15 mouse cellular contexts compared by ENCODE assay signal in the genomic region with DNA sequence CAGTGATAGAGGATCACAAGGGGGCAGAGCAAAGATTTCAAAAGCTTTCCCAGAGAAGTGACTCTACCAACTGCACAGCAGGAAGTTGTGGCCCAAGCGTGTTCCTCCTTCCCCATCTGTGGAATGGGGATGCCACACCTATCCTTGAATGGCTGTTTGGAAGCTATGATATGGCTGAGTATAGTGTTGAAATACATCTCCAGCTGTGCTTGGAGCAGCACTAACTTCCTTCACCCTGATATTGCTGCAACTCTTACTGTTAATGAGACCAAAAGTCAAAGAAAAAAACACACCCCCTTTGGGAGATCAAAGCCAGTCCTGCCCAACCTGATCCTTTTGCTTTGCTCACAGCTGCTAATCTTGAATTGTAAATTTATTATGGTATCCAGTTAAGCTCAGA.
"Had no signal": no experiment of that assay in that cellular context is flagged by ENCODE, and none has a peak within 500 bp of the region (broad histone marks: within the 10 kb centered on the region; RNA-seq: fewer than 3 reads in every experiment).

No protein-coding gene starts in this region.

- H3K4me3 ChIP-seq: layer of hippocampus, adult 2 months; liver, embryonic 15.5 days; megakaryocyte, embryonic 14.5 days; midbrain, embryonic 15.5 days; neural tube, embryonic 13.5 days had no signal

- H3K36me3 ChIP-seq: liver, embryonic 15.5 days; midbrain, embryonic 15.5 days; neural tube, embryonic 13.5 days had no signal

- ATAC-seq: hindbrain, postnatal 0 days; midbrain, embryonic 15.5 days had no signal

- H3K4me1 ChIP-seq: midbrain, embryonic 15.5 days had no signal

- H3K9ac ChIP-seq: liver, embryonic 15.5 days; lung, embryonic 14.5 days; midbrain, embryonic 15.5 days; neural tube, embryonic 13.5 days had no signal

- H3K9me3 ChIP-seq: liver, embryonic 15.5 days; megakaryocyte, embryonic 14.5 days; midbrain, embryonic 15.5 days; neural tube, embryonic 13.5 days had no signal

- H3K27me3 ChIP-seq: liver, embryonic 15.5 days; megakaryocyte, embryonic 14.5 days; midbrain, embryonic 15.5 days; neural tube, embryonic 13.5 days had no signal

- H3K27ac ChIP-seq: hindbrain, postnatal 0 days; layer of hippocampus, adult 2 months; liver, embryonic 15.5 days; midbrain, embryonic 15.5 days; neural tube, embryonic 13.5 days had no signal

- DNase-seq: kidney, adult 11 months; kidney, postnatal 10 days; kidney, postnatal 4 days; left cerebral cortex, postnatal 4 days; lung, embryonic 14.5 days; right cerebral cortex, postnatal 14 days; thymus, postnatal 4 days had no signal

- H3K4me2 ChIP-seq: liver, embryonic 11.5 days; liver, embryonic 15.5 days; lung, embryonic 14.5 days; midbrain, embryonic 11.5 days; midbrain, embryonic 15.5 days; neural tube, embryonic 13.5 days had no signal
